Mouse (Mus musculus) heart, embryonic 13.5 days (tissue): Measurements from ENCODE around the gene Hnrnpul2. TPM values are rescaled to one million over a fixed set of nuclear protein-coding genes. Genes with fewer than 3 reads are reported as not detected.

Source experiments
- ATAC-seq: fragments of 200-750 bp; cut with Nextera tagmentation; 2 replicates; pipeline ENCODE4 v1.8.0; 2017; ENCODE audit warnings: moderate TSS enrichment; ENCODE audit not compliant: insufficient number of reproducible peaks, low FRiP score, low TSS enrichment; ENCODE audit errors: extremely low read depth
- H3K27ac ChIP-seq: fragments of 300-500 bp; sonication (generic); replicated peaks from 2 replicates; pipeline ENCODE4 v1.5.1; 2015; ENCODE audit warnings: moderate library complexity, mild to moderate bottlenecking, inconsistent platforms
- H3K27me3 ChIP-seq: fragments of 300-500 bp; sonication (generic); replicated peaks from 2 replicates; pipeline ENCODE4 v1.6.1; 2015; ENCODE audit warnings: mild to moderate bottlenecking, inconsistent platforms
- H3K36me3 ChIP-seq: fragments of 300-500 bp; sonication (generic); 2 replicates; pipeline ENCODE4 v1.6.1; 2015; ENCODE audit warnings: mild to moderate bottlenecking, inconsistent platforms
- H3K4me1 ChIP-seq: fragments of 300-500 bp; sonication (generic); 2 replicates; pipeline ENCODE4 v1.6.1; 2015; ENCODE audit warnings: inconsistent platforms
- H3K4me2 ChIP-seq: fragments of 300-500 bp; sonication (generic); 2 replicates; pipeline ENCODE4 v1.6.1; 2015; ENCODE audit warnings: inconsistent platforms, mild to moderate bottlenecking, moderate library complexity
- H3K4me3 ChIP-seq: fragments of 300-500 bp; sonication (generic); 2 replicates; pipeline ENCODE4 v1.5.1; 2015; ENCODE audit warnings: moderate library complexity, mild to moderate bottlenecking, inconsistent platforms
- H3K9ac ChIP-seq: fragments of 300-500 bp; sonication (generic); 2 replicates; pipeline ENCODE4 v1.6.1; 2015; ENCODE audit warnings: inconsistent platforms, mild to moderate bottlenecking, moderate library complexity
- H3K9me3 ChIP-seq: fragments of 300-500 bp; sonication (generic); 2 replicates; pipeline ENCODE4 v1.6.1; 2016; ENCODE audit warnings: inconsistent platforms
- WGBS: fragments of 180-500 bp; shearing (Covaris S2); methylation state at CpG from one replicate; pipeline ENCODE4 v1.1.7; 2015; ENCODE audit warnings: mixed read lengths; 5-methylcytosine and 5-hydroxymethylcytosine counted together
- polyA plus RNA-seq: library from polyadenylated mRNA; unstranded; fragments of >200 nt; fragmentation: Nextera tagmentation; extraction: Ambion mirVana; gene quantifications from 2 replicates; pipeline ENCODE4 v1.2.1, GENCODE M21; 2015

Gene Hnrnpul2
- polyA plus RNA-seq, 1 experiment from 2014 or later: 2.9 TPM

DNA sequence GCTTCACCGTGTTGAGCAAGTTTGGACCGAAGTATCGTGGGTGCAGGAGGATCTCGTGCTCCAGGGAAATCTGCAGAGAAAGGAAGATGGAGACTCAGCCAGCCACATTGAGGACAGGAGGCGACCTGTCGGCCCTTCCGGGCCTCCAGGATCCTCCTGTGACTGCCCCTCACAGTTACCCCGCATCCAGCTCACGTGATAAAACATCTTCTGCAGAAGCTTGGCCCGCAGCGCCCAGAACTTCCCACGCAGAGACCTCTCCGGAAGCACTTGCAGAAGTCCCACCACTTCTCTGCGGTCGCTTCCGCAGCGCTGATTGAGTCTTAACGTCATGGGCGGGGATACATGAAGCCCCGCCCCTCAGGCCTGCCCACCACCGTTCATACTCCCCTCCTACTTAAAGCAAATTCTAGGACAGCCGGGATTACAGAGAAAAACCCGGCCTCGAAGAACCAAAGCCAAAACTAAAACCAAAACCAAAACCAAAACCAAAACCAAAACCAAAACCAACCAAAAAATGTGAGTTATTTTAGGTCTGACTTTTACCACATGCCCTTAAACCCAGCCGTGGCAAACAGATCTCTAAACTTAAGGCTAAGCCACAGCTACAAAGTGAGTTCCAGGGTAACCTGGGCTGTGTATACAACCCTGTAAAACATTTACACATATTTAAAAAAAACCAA, 21.4 kb upstream of the Hnrnpul2 start, which contains the start of gene Polr2g:
Polr2g (minus strand) TSS at position 314 of the 683 bp plus-strand sequence.
- peak; percentile 69; the same call in 1 of the 2 replicates for ATAC-seq
- Histone ChIP-seq H3K4me3 (peak within 1 kb of the TSS; percentile 93), H3K27me3 (no peaks in the 10 kb centered on the region), H3K9me3 (no peaks in the 10 kb centered on the region), H3K36me3 (peaks cover 32% of the 10 kb centered on the region), H3K4me2 (peak within 1 kb of the TSS; percentile 96), H3K9ac (peak within 1 kb of the TSS; percentile 94), H3K27ac (peak within 1 kb of the TSS; percentile 80), H3K4me1 (peaks cover 22% of the 10 kb centered on the region)
- WGBS: 1% methylated on average over 25 of the region's 25 CpGs

DNA sequence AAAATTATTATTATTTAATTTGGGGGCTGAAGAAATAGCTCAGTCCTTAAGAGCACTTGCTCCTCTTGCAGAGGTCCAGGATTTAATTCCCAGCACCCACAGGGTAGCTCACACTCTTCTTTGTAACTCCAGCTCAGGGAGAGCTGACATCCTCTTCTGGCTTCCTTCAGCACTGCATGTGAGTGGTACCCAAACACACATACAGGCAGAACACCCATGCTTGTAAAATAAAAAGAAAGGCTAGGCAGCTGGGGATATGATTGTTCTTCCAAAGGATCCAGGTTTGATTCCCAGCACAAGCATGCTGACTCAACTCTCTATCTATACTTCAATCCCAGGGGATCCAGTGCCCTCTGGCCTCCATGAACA, 20.9 kb upstream of the Hnrnpul2 start:
- Histone ChIP-seq H3K27me3 (no peaks in the 10 kb centered on the region), H3K4me1 (peaks cover 22% of the 10 kb centered on the region), H3K4me3 (peak overlapping the region; percentile 93; the same call in 1 of the 2 replicates), H3K9me3 (no peaks in the 10 kb centered on the region), H3K4me2 (peak overlapping the region; percentile 96), H3K9ac (peak overlapping the region; percentile 94; the same call in 1 of the 2 replicates), H3K27ac (no peak overlapping the region), H3K36me3 (peaks cover 28% of the 10 kb centered on the region)
- ATAC-seq: no peak

GRCm38 (mm10) chr19:8802130-8802821, 17.5 kb upstream of the Hnrnpul2 start, which contains the start of gene Zbtb3:
Gene Zbtb3, plus strand, starts transcription at chr19:8802555.
- WGBS: under 1% methylated on average over 30 of the region's 30 CpGs
- Histone ChIP-seq H3K4me2 (peak within 1 kb of the TSS; percentile 84), H3K4me1 (peaks cover 19% of the 10 kb centered on the region), H3K27ac (peak within 1 kb of the TSS; percentile 90), H3K9ac (peak within 1 kb of the TSS; percentile 84), H3K36me3 (peaks cover 34% of the 10 kb centered on the region), H3K27me3 (no peaks in the 10 kb centered on the region), H3K9me3 (no peaks in the 10 kb centered on the region), H3K4me3 (peak within 1 kb of the TSS; percentile 76)
- peak; percentile 97 for ATAC-seq

GRCm38 (mm10) chr19:8803204-8803780, 16.5 kb upstream of the Hnrnpul2 start:
- Histone ChIP-seq H3K27me3 (no peaks in the 10 kb centered on the region), H3K9ac (peak overlapping the region; percentile 84; the same call in 1 of the 2 replicates), H3K4me2 (peak overlapping the region; percentile 84), H3K9me3 (no peaks in the 10 kb centered on the region), H3K4me1 (peaks cover 13% of the 10 kb centered on the region), H3K36me3 (peaks cover 43% of the 10 kb centered on the region), H3K4me3 (peak overlapping the region; percentile 76), H3K27ac (peak overlapping the region; percentile 90; the same call in 1 of the 2 replicates)
- no peak for ATAC-seq
- 84% methylated on average over 9 of the region's 9 CpGs for WGBS

GRCm38 (mm10) chr19:8803879-8804660, 15.7 kb upstream of the Hnrnpul2 start:
- ATAC-seq: no peak
- Histone ChIP-seq H3K9me3 (no peaks in the 10 kb centered on the region), H3K4me2 (no peak overlapping the region), H3K4me1 (peaks cover 13% of the 10 kb centered on the region), H3K9ac (no peak overlapping the region), H3K36me3 (peaks cover 49% of the 10 kb centered on the region), H3K27ac (no peak overlapping the region), H3K27me3 (no peaks in the 10 kb centered on the region), H3K4me3 (no peak overlapping the region)
- 83% methylated on average over 11 of the region's 11 CpGs for WGBS

DNA sequence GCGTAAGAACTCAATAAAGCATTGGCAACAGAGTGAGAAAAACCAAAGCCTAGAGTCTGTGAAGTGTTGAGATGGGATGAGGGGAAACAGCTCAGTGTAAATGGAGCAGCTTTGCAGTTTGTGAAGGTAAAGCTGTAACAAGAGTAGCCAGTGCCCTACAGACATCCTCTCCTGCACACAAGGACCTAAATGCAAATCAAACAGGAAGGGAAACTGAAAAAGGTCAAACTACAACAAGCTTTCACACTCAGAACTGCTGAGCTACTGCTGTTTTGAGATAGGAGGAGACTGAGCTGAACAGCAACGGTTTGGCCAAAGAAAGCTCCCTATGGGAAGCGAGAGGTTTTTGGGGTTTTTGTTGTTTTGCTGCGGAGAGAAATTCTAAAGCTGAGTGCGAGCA, 13.0 kb upstream of the Hnrnpul2 start:
- Histone ChIP-seq H3K27me3 (no peaks in the 10 kb centered on the region), H3K9me3 (no peaks in the 10 kb centered on the region), H3K4me1 (peaks cover 9% of the 10 kb centered on the region), H3K4me3 (no peak overlapping the region), H3K36me3 (peaks cover 70% of the 10 kb centered on the region), H3K4me2 (no peak overlapping the region), H3K27ac (no peak overlapping the region), H3K9ac (no peak overlapping the region)
- ATAC-seq: no peak
- 90% methylated on average over 5 of the region's 5 CpGs for WGBS

DNA sequence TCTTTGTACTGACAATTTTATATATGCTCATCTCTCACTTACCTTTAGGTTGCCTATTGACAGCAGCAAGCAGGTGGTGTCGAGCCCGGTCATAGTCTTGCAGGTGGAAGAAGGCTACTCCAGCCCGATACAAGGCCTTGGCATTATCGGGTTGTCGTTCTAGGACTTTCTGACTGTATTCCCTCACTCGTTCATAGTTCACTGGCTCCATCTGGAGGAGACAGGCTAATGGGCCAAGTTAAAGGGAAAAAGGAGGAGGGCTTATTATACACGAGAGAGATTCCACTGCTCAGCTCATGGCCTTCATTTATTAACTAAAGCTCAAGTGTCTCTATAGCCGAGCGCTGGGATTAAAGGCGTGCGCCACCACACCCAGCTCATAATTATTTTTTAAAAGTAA, 4.0 kb upstream of the Hnrnpul2 start:
- Histone ChIP-seq H3K4me1 (peaks cover 23% of the 10 kb centered on the region), H3K27me3 (no peaks in the 10 kb centered on the region), H3K4me2 (no peak overlapping the region), H3K36me3 (peaks cover 60% of the 10 kb centered on the region), H3K9ac (peak overlapping the region; percentile 61), H3K4me3 (no peak overlapping the region), H3K9me3 (no peaks in the 10 kb centered on the region), H3K27ac (no peak overlapping the region)
- 83% methylated on average over 11 of the region's 11 CpGs for WGBS
- no peak for ATAC-seq

GRCm38 (mm10) chr19:8817001-8817400, 2.8 kb upstream of the Hnrnpul2 start:
- Histone ChIP-seq H3K4me3 (peak overlapping the region; percentile 99; the same call in 1 of the 2 replicates), H3K9ac (peak overlapping the region; percentile 69), H3K9me3 (no peaks in the 10 kb centered on the region), H3K27ac (no peak overlapping the region), H3K27me3 (no peaks in the 10 kb centered on the region), H3K36me3 (peaks cover 52% of the 10 kb centered on the region), H3K4me2 (peak overlapping the region; percentile 88), H3K4me1 (peaks cover 28% of the 10 kb centered on the region)
- no peak for ATAC-seq
- 82% methylated on average over 3 of the region's 3 CpGs for WGBS

GRCm38 (mm10) chr19:8818301-8818798, 1.5 kb upstream of the Hnrnpul2 start:
- ATAC-seq: no peak
- peak overlapping the region; percentile 99 for H3K27ac ChIP-seq
- H3K4me2 ChIP-seq: peak overlapping the region; percentile 88
- H3K9ac ChIP-seq: peak overlapping the region; percentile 89
- WGBS: 19% methylated on average over 14 of the region's 14 CpGs
- H3K27me3 ChIP-seq: no peaks in the 10 kb centered on the region
- peak overlapping the region; percentile 99 for H3K4me3 ChIP-seq
- H3K9me3 ChIP-seq: no peaks in the 10 kb centered on the region
- peaks cover 47% of the 10 kb centered on the region for H3K36me3 ChIP-seq
- peaks cover 41% of the 10 kb centered on the region for H3K4me1 ChIP-seq

- Histone ChIP-seq H3K4me2 (peak within 1 kb of the TSS; percentile 88), H3K4me3 (peak within 1 kb of the TSS; percentile 99), H3K27ac (peak within 1 kb of the TSS; percentile 99), H3K9ac (peak within 1 kb of the TSS; percentile 99), H3K36me3 (peaks cover 47% of the 10 kb centered on the region), H3K27me3 (no peaks in the 10 kb centered on the region), H3K9me3 (no peaks in the 10 kb centered on the region), H3K4me1 (peaks cover 42% of the 10 kb centered on the region)
- peak; percentile 75 for ATAC-seq
- under 1% methylated on average over 33 of the region's 33 CpGs for WGBS
These were observed 812 bp upstream of the Hnrnpul2 start, which contains the start of gene Ttc9c for GRCm38 (mm10) chr19:8818801-8819595. Gene Ttc9c, minus strand, starts transcription at chr19:8819333.
